Mouse (Mus musculus): ENCODE results near the gene Olfr1336. TPM values are rescaled to one million over a fixed set of nuclear protein-coding genes. Genes with fewer than 3 reads are reported as not detected.
A peak's percentile ranks its signal among the peaks of the same experiment; 100 is the strongest.

The Olfr1336 gene
- not detected in 2 replicates for polyA plus RNA-seq (2011; ENCODE audit: insufficient read length, low read depth, missing spikeins)

DNA sequence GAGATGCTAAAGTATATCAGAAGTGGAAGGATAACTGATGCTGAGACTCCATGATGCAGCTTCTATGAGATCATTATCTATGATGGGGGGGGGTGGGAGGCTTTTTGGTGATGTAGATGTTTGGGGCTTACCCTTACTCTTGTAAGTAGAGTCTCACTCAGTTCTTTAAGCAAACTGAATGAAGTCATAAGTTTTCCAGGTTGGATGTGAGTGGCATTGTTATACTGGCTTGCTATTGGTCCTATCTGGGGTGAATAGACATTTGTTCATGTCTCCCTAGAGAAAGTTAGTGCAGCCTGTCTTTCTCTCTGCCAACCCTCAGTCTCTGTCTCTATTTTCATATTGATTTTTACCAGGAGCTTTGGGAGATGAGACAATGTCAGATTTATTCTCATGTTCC lies at the start of gene Olfr1336:
Gene Olfr1336 (plus strand): TSS at position 301 of the 400 bp plus-strand sequence.
- Histone ChIP-seq H3K4me3 (ENCODE audit: insufficient read depth, low read length) (no peak within 1 kb of the TSS), H3K27ac (ENCODE audit: insufficient read depth, low read length) (no peak within 1 kb of the TSS), H3K4me1 (ENCODE audit: control insufficient read depth, insufficient read depth, low read length) (no peaks in the 10 kb centered on the region)
- TF ChIP-seq CTCF (IDR thresholded peaks at IDR 0.05; ENCODE audit: borderline replicate concordance, insufficient read depth, low read length) (no peak), POLR2A (IDR thresholded peaks at IDR 0.05; ENCODE audit: low read depth, low read length) (no peak)

- Histone ChIP-seq H3K4me1 (ENCODE audit: control insufficient read depth, insufficient read depth, low read length) (no peaks in the 10 kb centered on the region), H3K4me3 (ENCODE audit: insufficient read depth, low read length) (no peak within 1 kb of the TSS), H3K27ac (ENCODE audit: insufficient read depth, low read length) (no peak within 1 kb of the TSS)
- TF ChIP-seq CTCF (IDR thresholded peaks at IDR 0.05; ENCODE audit: borderline replicate concordance, insufficient read depth, low read length) (peak; percentile 65; the same call in 1 of the 2 replicates), POLR2A (IDR thresholded peaks at IDR 0.05; ENCODE audit: low read depth, low read length) (no peak)
Measured at GRCm38 (mm10) chr7:6410043-6410442, 45.9 kb upstream of the Olfr1336 start, which contains the start of gene Gm20715. Gene Gm20715 (plus strand): TSS chr7:6410277.

DNA sequence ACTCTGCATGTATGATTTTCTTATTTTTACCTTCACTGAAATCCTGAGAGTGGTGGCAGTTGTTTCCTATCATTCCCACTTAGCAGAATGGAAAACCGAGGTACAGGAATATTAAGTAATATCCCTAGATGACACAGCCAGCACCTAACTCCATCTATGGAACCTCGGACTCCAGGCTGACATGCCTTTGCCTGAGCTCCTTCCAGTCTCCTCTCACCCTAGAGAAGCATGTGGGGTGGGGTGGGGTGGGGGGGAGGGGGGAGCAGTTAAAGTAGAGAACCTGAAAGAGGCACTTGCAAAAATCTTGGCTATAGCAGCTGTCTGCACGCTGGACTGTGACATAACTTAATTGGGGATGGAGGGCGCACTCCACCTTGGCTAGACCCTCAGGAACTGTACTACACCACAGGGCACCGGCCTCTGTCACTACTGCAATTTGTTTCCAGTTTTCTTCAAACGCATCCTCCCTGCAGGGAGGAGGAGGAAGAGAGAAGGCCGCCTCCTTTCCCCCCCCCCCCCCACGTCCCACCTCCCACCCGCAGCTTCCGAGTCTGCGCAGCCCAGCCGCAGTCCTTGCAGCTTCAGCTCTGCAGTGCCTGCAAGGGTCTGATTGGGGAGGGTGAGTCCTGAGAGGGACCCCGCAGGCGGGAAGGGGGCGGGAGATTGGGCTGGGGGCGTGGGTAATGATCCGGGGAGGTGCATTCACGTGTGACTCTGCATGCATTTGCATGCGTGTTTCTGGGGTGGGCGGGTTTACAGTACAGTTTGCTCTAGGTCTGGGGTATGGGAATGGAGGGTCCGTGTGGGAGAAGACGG lies 41.1 kb upstream of the Olfr1336 start:
- H3K27ac ChIP-seq (ENCODE audit: insufficient read depth, low read length) = no peak overlapping the region
- no peak overlapping the region for H3K4me3 ChIP-seq (ENCODE audit: insufficient read depth, low read length)
- no peaks in the 10 kb centered on the region for H3K4me1 ChIP-seq (ENCODE audit: control insufficient read depth, insufficient read depth, low read length)
- no peak for TF ChIP-seq POLR2A (IDR thresholded peaks at IDR 0.05; ENCODE audit: low read depth, low read length)
- no peak for TF ChIP-seq CTCF (IDR thresholded peaks at IDR 0.05; ENCODE audit: borderline replicate concordance, insufficient read depth, low read length)

- Histone ChIP-seq H3K27ac (ENCODE audit: insufficient read depth, low read length) (no peak overlapping the region), H3K4me3 (ENCODE audit: insufficient read depth, low read length) (no peak overlapping the region), H3K4me1 (ENCODE audit: control insufficient read depth, insufficient read depth, low read length) (no peaks in the 10 kb centered on the region)
- TF ChIP-seq CTCF (IDR thresholded peaks at IDR 0.05; ENCODE audit: borderline replicate concordance, insufficient read depth, low read length) = no peak
Measured at GRCm38 (mm10) chr7:6415442-6415787, 40.6 kb upstream of the Olfr1336 start.

DNA sequence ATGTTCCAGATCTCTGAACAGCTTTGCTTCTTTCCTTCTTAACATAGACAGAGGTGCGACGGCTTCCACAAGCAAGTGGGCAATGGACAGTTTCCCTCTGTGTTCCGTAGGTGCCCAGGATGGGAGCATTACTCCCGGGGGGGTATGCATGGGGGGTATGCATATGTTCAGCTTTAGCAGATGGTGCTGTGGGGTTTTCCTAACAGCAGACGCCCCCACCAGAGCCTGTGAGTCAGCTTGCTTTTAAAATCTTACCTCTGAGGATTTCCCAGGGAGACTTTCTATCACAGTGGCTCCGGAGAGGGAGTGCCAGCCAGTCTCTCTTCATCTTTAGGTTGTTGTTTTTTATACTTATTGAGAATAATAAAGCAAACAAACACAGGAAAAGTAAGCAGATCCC lies 36.1 kb upstream of the Olfr1336 start:
- TF ChIP-seq POLR2A (IDR thresholded peaks at IDR 0.05; ENCODE audit: low read depth, low read length) (no peak), CTCF (IDR thresholded peaks at IDR 0.05; ENCODE audit: borderline replicate concordance, insufficient read depth, low read length) (no peak)

DNA sequence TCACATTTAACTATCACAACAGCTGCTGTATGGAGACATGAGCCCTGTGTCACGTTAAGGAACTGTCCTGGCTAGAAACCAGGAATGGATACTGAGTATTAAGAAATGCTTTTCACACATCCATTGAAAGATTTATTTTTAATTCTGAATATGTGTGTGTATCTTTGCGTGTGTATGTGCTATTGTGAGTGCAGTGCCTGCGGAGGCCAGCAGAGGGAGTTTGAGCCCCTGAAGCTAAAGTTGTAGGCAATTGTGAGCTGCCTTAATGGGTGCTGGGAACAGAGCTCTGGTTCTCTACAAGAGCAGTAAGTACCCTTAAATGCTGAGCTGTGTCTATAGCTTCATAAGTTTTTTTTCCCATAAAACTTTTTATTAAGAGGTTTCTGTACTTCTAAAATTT lies 26.6 kb upstream of the Olfr1336 start:
- TF ChIP-seq POLR2A (IDR thresholded peaks at IDR 0.05; ENCODE audit: low read depth, low read length) = no peak
- TF ChIP-seq CTCF (IDR thresholded peaks at IDR 0.05; ENCODE audit: borderline replicate concordance, insufficient read depth, low read length) = no peak
- no peak overlapping the region for H3K27ac ChIP-seq (ENCODE audit: insufficient read depth, low read length)
- H3K4me1 ChIP-seq (ENCODE audit: control insufficient read depth, insufficient read depth, low read length) = no peaks in the 10 kb centered on the region
- no peak overlapping the region for H3K4me3 ChIP-seq (ENCODE audit: insufficient read depth, low read length)

More for the DNA sequence above, 36.1 kb upstream of the Olfr1336 start:
- Histone ChIP-seq H3K27ac (ENCODE audit: insufficient read depth, low read length) (no peak overlapping the region), H3K4me3 (ENCODE audit: insufficient read depth, low read length) (no peak overlapping the region), H3K4me1 (ENCODE audit: control insufficient read depth, insufficient read depth, low read length) (no peaks in the 10 kb centered on the region)

- no peak overlapping the region for H3K27ac ChIP-seq (ENCODE audit: insufficient read depth, low read length)
- 0 out of 2 replicates have a peak, but pooled peaks cover 2% of the 10 kb centered on the region for H3K4me1 ChIP-seq (ENCODE audit: control insufficient read depth, insufficient read depth, low read length)
- H3K4me3 ChIP-seq (ENCODE audit: insufficient read depth, low read length) = no peak overlapping the region
- TF ChIP-seq CTCF (IDR thresholded peaks at IDR 0.05; ENCODE audit: borderline replicate concordance, insufficient read depth, low read length) = peak; percentile 36; the same call in 1 of the 2 replicates
- no peak for TF ChIP-seq POLR2A (IDR thresholded peaks at IDR 0.05; ENCODE audit: low read depth, low read length)
Measured at GRCm38 (mm10) chr7:6430342-6430741, 25.6 kb upstream of the Olfr1336 start.

GRCm38 (mm10) chr7:6438388-6438787 lies 17.6 kb upstream of the Olfr1336 start, which contains the start of gene Olfr1344:
Gene Olfr1344 (plus strand): TSS chr7:6438688.
- Histone ChIP-seq H3K27ac (ENCODE audit: insufficient read depth, low read length) (no peak within 1 kb of the TSS), H3K4me1 (ENCODE audit: control insufficient read depth, insufficient read depth, low read length) (0 out of 2 replicates have a peak, but pooled peaks cover 2% of the 10 kb centered on the region), H3K4me3 (ENCODE audit: insufficient read depth, low read length) (no peak within 1 kb of the TSS)
- TF ChIP-seq CTCF (IDR thresholded peaks at IDR 0.05; ENCODE audit: borderline replicate concordance, insufficient read depth, low read length) (no peak), POLR2A (IDR thresholded peaks at IDR 0.05; ENCODE audit: low read depth, low read length) (no peak)

DNA sequence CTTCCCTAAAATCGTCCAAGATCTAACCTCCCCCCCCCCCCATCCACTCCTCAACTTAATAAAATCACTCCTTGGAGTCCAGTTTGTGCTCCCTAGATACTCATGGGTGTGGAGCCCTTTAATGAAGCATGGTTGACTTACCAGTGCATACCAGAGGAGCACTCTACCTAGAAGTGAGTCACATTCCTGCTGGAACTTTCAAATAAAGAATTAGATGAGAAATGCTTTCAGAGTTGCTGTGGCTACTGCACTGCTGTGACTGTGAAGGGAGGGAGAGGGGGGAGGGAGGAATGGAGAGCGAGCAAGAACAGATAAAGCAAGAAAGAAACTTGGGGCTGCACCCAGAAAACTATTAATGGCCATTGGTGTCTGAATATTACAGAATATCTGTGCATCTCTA lies 14.8 kb upstream of the Olfr1336 start:
- TF ChIP-seq CTCF (IDR thresholded peaks at IDR 0.05; ENCODE audit: borderline replicate concordance, insufficient read depth, low read length) (no peak), POLR2A (IDR thresholded peaks at IDR 0.05; ENCODE audit: low read depth, low read length) (no peak)
- no peak overlapping the region for H3K4me3 ChIP-seq (ENCODE audit: insufficient read depth, low read length)
- no peak overlapping the region for H3K27ac ChIP-seq (ENCODE audit: insufficient read depth, low read length)
- H3K4me1 ChIP-seq (ENCODE audit: control insufficient read depth, insufficient read depth, low read length) = no peaks in the 10 kb centered on the region

GRCm38 (mm10) chr7:6447771-6448170 lies 8.2 kb upstream of the Olfr1336 start:
- H3K4me1 ChIP-seq (ENCODE audit: control insufficient read depth, insufficient read depth, low read length) = no peaks in the 10 kb centered on the region
- H3K27ac ChIP-seq (ENCODE audit: insufficient read depth, low read length) = no peak overlapping the region
- no peak for TF ChIP-seq CTCF (IDR thresholded peaks at IDR 0.05; ENCODE audit: borderline replicate concordance, insufficient read depth, low read length)
- no peak for TF ChIP-seq POLR2A (IDR thresholded peaks at IDR 0.05; ENCODE audit: low read depth, low read length)
- H3K4me3 ChIP-seq (ENCODE audit: insufficient read depth, low read length) = no peak overlapping the region

Data from embryonic fibroblast, embryonic 13.5 days (primary cell).